Comparison of ENCODE assay signal across 25 mouse cellular contexts in genomic region chr11:62513311-62513710, GRCm38 (mm10).
"Had no signal": no experiment of that assay in that cellular context is flagged by ENCODE, and none has a peak within 500 bp of the region (broad histone marks: within the 10 kb centered on the region; RNA-seq: fewer than 3 reads in every experiment).

No protein-coding gene starts in this region.

- H3K27me3 ChIP-seq: heart, embryonic 13.5 days; heart, embryonic 15.5 days; hindbrain, embryonic 13.5 days; hindbrain, embryonic 15.5 days; limb, embryonic 13.5 days; limb, embryonic 15.5 days; liver, embryonic 12.5 days had no signal

- H3K4me1 ChIP-seq: heart, embryonic 10.5 days; heart, embryonic 13.5 days; heart, embryonic 15.5 days; hindbrain, embryonic 15.5 days; limb, embryonic 13.5 days; liver, embryonic 12.5 days had no signal

- H3K4me3 ChIP-seq: heart, embryonic 10.5 days; heart, embryonic 13.5 days; heart, embryonic 15.5 days; hindbrain, embryonic 13.5 days; hindbrain, embryonic 15.5 days; limb, embryonic 13.5 days; limb, embryonic 15.5 days; liver, embryonic 12.5 days had no signal

- H3K27ac ChIP-seq: heart, embryonic 10.5 days; heart, embryonic 13.5 days; heart, embryonic 15.5 days; hindbrain, embryonic 13.5 days; hindbrain, embryonic 15.5 days; hindbrain, postnatal 0 days; limb, embryonic 13.5 days; limb, embryonic 15.5 days; liver, embryonic 12.5 days; liver, embryonic 14.5 days had no signal

- ATAC-seq: hindbrain, postnatal 0 days; intestine, embryonic 16.5 days; liver, embryonic 12.5 days had no signal

- DNase-seq: gastrocnemius, postnatal 14 days; gastrocnemius, postnatal 36 days; heart, adult 18-20 months; heart, postnatal 14 days; heart, postnatal 36 days; kidney, adult 11 months; kidney, adult 2 months; kidney, adult 9 months; kidney, postnatal 10 days; kidney, postnatal 25 days; kidney, postnatal 4 days; layer of hippocampus, adult 9-11 months; layer of hippocampus, postnatal 36 days; left cerebral cortex, postnatal 4 days had no signal

- H3K9me3 ChIP-seq: heart, embryonic 10.5 days; heart, embryonic 13.5 days; heart, embryonic 15.5 days; hindbrain, embryonic 13.5 days; hindbrain, embryonic 15.5 days; limb, embryonic 13.5 days; limb, embryonic 15.5 days; liver, embryonic 12.5 days had no signal

- H3K4me2 ChIP-seq: heart, embryonic 13.5 days; heart, embryonic 15.5 days; hindbrain, embryonic 13.5 days; hindbrain, embryonic 15.5 days; limb, embryonic 13.5 days; limb, embryonic 15.5 days; liver, embryonic 12.5 days had no signal

- H3K36me3 ChIP-seq: heart, embryonic 15.5 days; hindbrain, embryonic 13.5 days; hindbrain, embryonic 15.5 days; limb, embryonic 13.5 days; liver, embryonic 12.5 days had no signal

- H3K9ac ChIP-seq: heart, embryonic 13.5 days; heart, embryonic 15.5 days; hindbrain, embryonic 13.5 days; hindbrain, embryonic 15.5 days; limb, embryonic 13.5 days; limb, embryonic 15.5 days; liver, embryonic 12.5 days; liver, embryonic 14.5 days had no signal
